In the genomic region with DNA sequence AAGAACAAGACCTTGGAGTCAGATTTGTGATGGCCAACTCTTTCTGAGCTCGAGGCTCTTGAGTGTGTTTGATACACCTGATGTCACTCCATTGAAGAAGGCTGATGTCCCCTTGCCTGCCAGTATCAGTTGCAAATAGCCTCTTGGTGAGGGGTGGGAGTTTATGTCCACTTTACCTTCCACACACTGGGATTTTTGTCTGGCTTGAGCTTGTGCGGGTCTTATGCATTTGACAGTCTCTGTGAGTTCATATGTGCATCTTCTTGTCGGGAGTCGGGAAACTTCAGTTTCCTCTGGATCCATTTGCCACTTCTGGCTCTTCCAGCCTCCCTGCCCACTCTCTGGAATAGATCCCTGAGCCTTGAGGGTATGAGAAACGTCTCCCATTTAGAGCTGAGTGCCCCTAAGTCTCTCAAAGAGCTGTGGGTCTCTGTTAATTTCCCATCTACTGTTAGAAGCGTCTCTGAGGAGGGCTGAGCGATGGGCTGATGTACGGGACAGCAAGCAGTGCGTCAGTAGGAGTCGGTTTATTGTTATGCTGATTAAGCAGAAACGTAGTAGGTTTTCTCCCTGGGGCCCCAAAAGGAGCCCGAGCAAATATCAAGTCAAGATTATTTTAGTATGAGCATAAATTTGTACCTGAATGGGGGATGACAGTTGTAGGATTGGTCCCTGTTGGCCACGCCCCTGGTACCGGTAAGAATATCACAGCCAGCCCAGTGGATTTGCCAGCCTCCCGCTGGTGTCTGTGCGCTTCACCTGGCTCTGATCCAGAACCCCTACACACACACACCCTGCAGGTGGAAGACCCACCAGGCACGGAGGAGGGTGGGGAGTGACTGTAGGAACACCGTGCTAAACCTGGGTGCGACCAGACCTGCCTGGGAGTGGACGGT, we compare ENCODE assay signal across 8 mouse cellular contexts. TPM values are rescaled to one million over a fixed set of nuclear protein-coding genes. Genes with fewer than 3 reads are reported as not detected.
DNase-seq lines count a peak whose midpoint lies in the region; ATAC-seq lines count a peak whose summit lies in the region.

No protein-coding gene starts in this region.

- no peaks in the 10 kb centered on the region for H3K9me3 ChIP-seq in heart, embryonic 14.5 days (ENCODE audit: control insufficient read depth, low read length)
- no peaks in the 10 kb centered on the region for H3K9me3 ChIP-seq in hindbrain, embryonic 12.5 days (replicated peaks)
- no peaks in the 10 kb centered on the region for H3K9me3 ChIP-seq in midbrain, embryonic 13.5 days

- no peak for ATAC-seq in heart, embryonic 14.5 days (ENCODE audit: insufficient number of reproducible peaks, insufficient read depth, low FRiP score, low read depth)
- peak; percentile 38 for ATAC-seq in activated CD4-positive, CD25-positive, alpha-beta regulatory T cell, adult 4 months
- ATAC-seq in hindbrain, embryonic 12.5 days (ENCODE audit: low FRiP score): no peak; the same call in 1 of the 2 replicates
- ATAC-seq in midbrain, embryonic 13.5 days: no peak

- peaks cover 60% of the 10 kb centered on the region for H3K27me3 ChIP-seq in heart, embryonic 14.5 days (ENCODE audit: control insufficient read depth, insufficient read depth, low read length)
- H3K27me3 ChIP-seq in hindbrain, embryonic 12.5 days: peaks cover 77% of the 10 kb centered on the region
- H3K27me3 ChIP-seq in midbrain, embryonic 13.5 days: peaks cover 77% of the 10 kb centered on the region

- intact Hi-C loops in heart, postnatal 25 days (cut with DNase I): no loop called here

- peak overlapping the region; percentile 60; the same call in 1 of the 2 replicates for H3K9ac ChIP-seq in heart, embryonic 14.5 days (ENCODE audit: low read length)
- peak overlapping the region; percentile 36; the same call in 1 of the 2 replicates for H3K9ac ChIP-seq in hindbrain, embryonic 12.5 days
- peak overlapping the region; percentile 42; the same call in 1 of the 2 replicates for H3K9ac ChIP-seq in midbrain, embryonic 13.5 days (replicated peaks)

- H3K4me1 ChIP-seq in heart, embryonic 14.5 days (ENCODE audit: control insufficient read depth in 2 of 2, insufficient read depth in 2 of 2, low read length in 2 of 2): peaks cover 18 to 20% of the 10 kb centered on the region in 2 experiments
- peaks cover 34% of the 10 kb centered on the region for H3K4me1 ChIP-seq in hindbrain, embryonic 12.5 days
- peaks cover 34% of the 10 kb centered on the region for H3K4me1 ChIP-seq in midbrain, embryonic 13.5 days (replicated peaks)

- peak overlapping the region; percentile 74 for H3K4me2 ChIP-seq in heart, embryonic 14.5 days (ENCODE audit: low read length)
- H3K4me2 ChIP-seq in hindbrain, embryonic 12.5 days (replicated peaks): peak overlapping the region; percentile 67
- H3K4me2 ChIP-seq in midbrain, embryonic 13.5 days (replicated peaks): peak overlapping the region; percentile 64

- H3K36me3 ChIP-seq in heart, embryonic 14.5 days (ENCODE audit: control insufficient read depth, insufficient read depth, low read length): no peaks in the 10 kb centered on the region
- H3K36me3 ChIP-seq in hindbrain, embryonic 12.5 days: no peaks in the 10 kb centered on the region
- H3K36me3 ChIP-seq in midbrain, embryonic 13.5 days: no peaks in the 10 kb centered on the region

- DNase-seq in heart, postnatal 25 days (ENCODE audit: low spot score): no peak
- DNase-seq in B cell, adult 2 months: no peak
- no peak for DNase-seq in thymus, postnatal 10 days (ENCODE audit: low spot score in 2 of 2)
- no peak for DNase-seq in frontal cortex, adult 2 months (ENCODE audit: extremely low spot score in 1 of 2, low spot score in 1 of 2)

- no peak overlapping the region for H3K27ac ChIP-seq in heart, embryonic 14.5 days (replicated peaks in 1 of 2; ENCODE audit: control insufficient read depth in 1 of 2, insufficient read depth in 1 of 2, low read depth in 2 of 2, low read length in 2 of 2)
- H3K27ac ChIP-seq in hindbrain, embryonic 12.5 days: no peak overlapping the region
- no peak overlapping the region for H3K27ac ChIP-seq in midbrain, embryonic 13.5 days

- H3K4me3 ChIP-seq in heart, embryonic 14.5 days (ENCODE audit: control insufficient read depth in 1 of 2, insufficient read depth in 1 of 2, low read depth in 1 of 2, low read length in 2 of 2): peak overlapping the region; percentile 39 to 43
- H3K4me3 ChIP-seq in hindbrain, embryonic 12.5 days: peak overlapping the region; percentile 33
- peak overlapping the region; percentile 36 for H3K4me3 ChIP-seq in midbrain, embryonic 13.5 days (replicated peaks)

- 5% methylated on average over 20 of the region's 20 CpGs for WGBS in heart, embryonic 14.5 days
- WGBS in hindbrain, embryonic 12.5 days: 4% methylated on average over 20 of the region's 20 CpGs
- 4% methylated on average over 20 of the region's 20 CpGs for WGBS in midbrain, embryonic 13.5 days

RNA-seq across cellular contexts. Expression of gene Arhgef19, which starts 0.6 kb away (rescaled TPM):
- 1.1 and 2.6 TPM in 2 replicates for polyA plus RNA-seq in heart, embryonic 14.5 days (2014; fragmentation: Nextera tagmentation; extraction: Ambion mirVana)
- 10 to 100 TPM; 28.5 to 36.4 TPM for total RNA-seq in heart, postnatal 25 days (2021)
- not detected for polyA plus RNA-seq in activated CD4-positive, CD25-positive, alpha-beta regulatory T cell, adult 4 months (2017; shearing (Covaris generic))
- polyA plus RNA-seq in hindbrain, embryonic 12.5 days (2016; fragmentation: Nextera tagmentation; extraction: Ambion mirVana): 6.1 and 10.9 TPM in 2 replicates
- 0.93 and 0.98 TPM in 2 replicates for polyA plus RNA-seq in midbrain, embryonic 13.5 days (2015; fragmentation: Nextera tagmentation; extraction: Ambion mirVana)
- polyA plus RNA-seq in frontal cortex, adult 2 months (2012; rRNA removed): 10.4 and 11.8 TPM in 2 replicates

RNA-seq across cellular contexts. Expression of gene Rsg1, which starts 25.0 kb away (rescaled TPM):
- polyA plus RNA-seq in heart, embryonic 14.5 days (2014; fragmentation: Nextera tagmentation; extraction: Ambion mirVana): 1.5 and 1.7 TPM in 2 replicates
- under 1 TPM; 0.45 to 0.60 TPM for total RNA-seq in heart, postnatal 25 days (2021)
- polyA plus RNA-seq in activated CD4-positive, CD25-positive, alpha-beta regulatory T cell, adult 4 months (2017; shearing (Covaris generic)): 1 to 10 TPM; 1.5 to 3.2 TPM
- polyA plus RNA-seq in hindbrain, embryonic 12.5 days (2016; fragmentation: Nextera tagmentation; extraction: Ambion mirVana): 5.8 and 5.9 TPM in 2 replicates
- polyA plus RNA-seq in midbrain, embryonic 13.5 days (2015; fragmentation: Nextera tagmentation; extraction: Ambion mirVana): 6.4 and 8.9 TPM in 2 replicates
- polyA plus RNA-seq in frontal cortex, adult 2 months (2012; rRNA removed): 3.4 and 3.8 TPM in 2 replicates
